Mouse (Mus musculus) myocyte (in vitro differentiated cells): ENCODE results near the gene Cap2.

Experiments used
- CEBPB ChIP-seq: IDR thresholded peaks from 2 replicates; pipeline ENCODE4 v1.6.1; 2011; ENCODE audit warnings: mild to moderate bottlenecking, moderate library complexity; ENCODE audit not compliant: poor library complexity, insufficient read depth, severe bottlenecking
- E2F4 ChIP-seq: IDR thresholded peaks from one replicate; pipeline ENCODE4 v1.6.1; 2011; ENCODE audit warnings: mild to moderate bottlenecking, control low read depth, moderate library complexity; ENCODE audit not compliant: insufficient read depth
- MAX ChIP-seq: IDR thresholded peaks from one replicate; pipeline ENCODE4 v1.6.1; 2011; ENCODE audit warnings: low read depth, mild to moderate bottlenecking, control low read depth
- MYOD1 ChIP-seq, 3 experiments: IDR thresholded peaks; one replicate each; pipeline ENCODE4 v1.6.1; 2011; ENCODE audit warnings: control low read depth in 2 of 3, low read depth in 2 of 3, mild to moderate bottlenecking in 2 of 3, moderate library complexity in 1 of 3; ENCODE audit not compliant: insufficient read length in 2 of 3, control insufficient read depth in 1 of 3
- MYOG ChIP-seq, 3 experiments: IDR thresholded peaks; one replicate each; pipeline ENCODE4 v1.6.1; 2011; ENCODE audit warnings: control low read depth in 2 of 3, low read depth in 2 of 3, mild to moderate bottlenecking in 2 of 3; ENCODE audit not compliant: insufficient read length in 2 of 3, control insufficient read depth in 1 of 3, insufficient read depth in 1 of 3
- POLR2A ChIP-seq: IDR thresholded peaks from one replicate; pipeline ENCODE4 v1.6.1; 2011; ENCODE audit warnings: low read depth, mild to moderate bottlenecking, control low read depth, moderate library complexity; ENCODE audit not compliant: insufficient read length
- POLR2AphosphoS2 ChIP-seq: IDR thresholded peaks from one replicate; pipeline ENCODE4 v1.6.1; 2011; ENCODE audit warnings: low read depth, control low read depth; ENCODE audit not compliant: insufficient read length
- REST ChIP-seq: IDR thresholded peaks from one replicate; pipeline ENCODE4 v1.6.1; 2011; ENCODE audit warnings: mild to moderate bottlenecking, control low read depth, moderate library complexity; ENCODE audit not compliant: insufficient read depth, insufficient read length
- SRF ChIP-seq: IDR thresholded peaks from one replicate; pipeline ENCODE4 v1.6.1; 2011; ENCODE audit warnings: low read depth; ENCODE audit not compliant: control insufficient read depth, insufficient read length
- TCF12 ChIP-seq: IDR thresholded peaks from one replicate; pipeline ENCODE4 v1.6.1; 2011; ENCODE audit warnings: mild to moderate bottlenecking, control low read depth; ENCODE audit not compliant: poor library complexity, insufficient read depth, severe bottlenecking
- TCF3 ChIP-seq: IDR thresholded peaks from one replicate; pipeline ENCODE4 v1.6.1; 2011; ENCODE audit warnings: low read depth, control low read depth; ENCODE audit not compliant: insufficient read length
- USF1 ChIP-seq: IDR thresholded peaks from one replicate; pipeline ENCODE4 v1.6.1; 2011; ENCODE audit warnings: low read depth, mild to moderate bottlenecking, control low read depth, moderate library complexity

- no peak for TF ChIP-seq POLR2A
- no peak for TF ChIP-seq USF1
- no peak for TF ChIP-seq MAX
- no peak for TF ChIP-seq TCF12
- TF ChIP-seq TCF3: no peak
- no peak for TF ChIP-seq E2F4
- no peak for TF ChIP-seq MYOG (IDR thresholded peaks at IDR 0.05; ENCODE audit: control insufficient read depth in 1 of 3, insufficient read depth in 1 of 3, insufficient read length in 2 of 3, low read depth in 2 of 3)
- no peak for TF ChIP-seq MYOD1 (IDR thresholded peaks at IDR 0.05; ENCODE audit: control insufficient read depth in 1 of 3, insufficient read length in 2 of 3, low read depth in 2 of 3)
- no peak for TF ChIP-seq SRF
- TF ChIP-seq POLR2AphosphoS2: no peak
- TF ChIP-seq REST: no peak
- no peak for TF ChIP-seq CEBPB
Observed at GRCm38 (mm10) chr13:46515120-46515523, 13.5 kb downstream of the Cap2 start.
